Mouse (Mus musculus) E14TG2a.4 (cell line): ENCODE results near the gene Gm6904.

ENCODE experiments used
- CTCF ChIP-seq: conservative IDR thresholded peaks from 2 replicates; pipeline ENCODE4 v1.5.1; 2014; ENCODE audit warnings: low read length
- NANOG ChIP-seq: IDR thresholded peaks from 2 replicates; pipeline ENCODE4 v1.6.1; 2014; ENCODE audit warnings: borderline replicate concordance, low read length, mixed read lengths
- POU5F1 ChIP-seq: IDR thresholded peaks from 2 replicates; pipeline ENCODE4 v1.6.1; 2014; ENCODE audit warnings: low read length, borderline replicate concordance

GRCm38 (mm10) chr14:59233635-59234034, 26.4 kb downstream of the Gm6904 start:
- TF ChIP-seq CTCF, result no peak
- no peak for TF ChIP-seq NANOG
- TF ChIP-seq POU5F1, result no peak
